Mouse (Mus musculus) urinary bladder, adult 18-20 months (tissue): ENCODE results near the gene Lars2.
"Not testable (repeated sequence)": the region's sequence is repeated elsewhere in the genome, so short reads cannot be mapped to it uniquely, and the experiment has no call there.

Source experiments
- DNase-seq, 2 experiments: peaks; one replicate each; pipeline ENCODE4 v3.0.0; 2022; ENCODE audit warnings: low spot score in 2 of 2, mixed read lengths in 2 of 2

Gene Lars2

DNA sequence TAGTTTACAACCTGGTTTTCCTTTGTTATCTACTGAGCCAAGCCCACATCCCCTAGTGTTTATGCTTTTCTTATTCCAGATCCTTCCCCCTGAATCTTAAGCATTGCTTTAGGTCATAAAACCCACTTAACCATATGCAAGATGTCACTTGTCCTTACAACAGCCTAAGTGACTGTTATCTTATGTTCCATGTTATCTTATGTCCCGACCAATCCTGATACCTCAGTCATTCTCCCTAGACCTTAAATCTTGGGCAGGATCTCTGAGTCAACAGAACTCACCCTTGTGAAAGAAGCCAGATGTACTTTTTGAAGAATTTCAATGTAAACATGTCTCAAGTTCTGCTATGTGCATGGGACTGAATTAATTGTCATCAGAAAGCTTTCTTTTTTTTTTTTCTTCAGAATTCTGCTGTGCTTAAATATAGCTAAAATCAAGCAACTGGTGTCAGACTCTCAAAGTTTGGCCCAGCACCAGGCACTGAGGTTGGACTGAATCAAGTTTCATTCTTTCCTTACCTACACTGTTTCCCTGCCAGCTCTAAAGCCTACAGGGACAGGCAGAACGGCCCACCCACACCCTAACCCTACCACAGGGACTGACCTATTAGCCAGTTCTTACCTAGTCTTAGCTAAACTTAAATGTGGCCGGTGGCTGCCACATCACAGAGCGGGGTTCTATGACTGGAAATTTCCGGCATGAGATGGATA lies 24.6 kb downstream of the Lars2 start:
- DNase-seq = no peak

GRCm38 (mm10) chr9:123394856-123395255 lies 28.1 kb downstream of the Lars2 start:
- no peak for DNase-seq

- no peak for DNase-seq
Observed at GRCm38 (mm10) chr9:123397701-123398100, 31.0 kb downstream of the Lars2 start.

DNA sequence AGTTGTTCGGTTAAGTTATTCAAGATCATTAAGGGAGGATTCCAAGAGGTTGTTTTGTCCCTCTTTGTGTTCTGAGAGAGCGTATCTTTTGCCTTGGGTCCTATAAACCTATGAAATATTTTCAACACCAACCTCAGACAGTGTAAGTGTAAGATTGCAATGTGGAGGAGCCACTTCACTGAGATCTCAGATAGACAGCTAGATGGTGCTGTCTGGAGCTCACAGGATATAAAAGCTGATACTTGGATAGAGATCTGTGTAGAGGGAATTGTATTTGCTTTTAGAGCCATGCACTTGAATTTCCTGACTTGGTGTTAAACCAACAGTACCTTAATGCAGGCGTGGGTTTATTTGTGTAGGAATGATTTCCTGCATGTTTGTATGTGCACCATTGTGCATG lies 35.5 kb downstream of the Lars2 start:
- no peak for DNase-seq

DNA sequence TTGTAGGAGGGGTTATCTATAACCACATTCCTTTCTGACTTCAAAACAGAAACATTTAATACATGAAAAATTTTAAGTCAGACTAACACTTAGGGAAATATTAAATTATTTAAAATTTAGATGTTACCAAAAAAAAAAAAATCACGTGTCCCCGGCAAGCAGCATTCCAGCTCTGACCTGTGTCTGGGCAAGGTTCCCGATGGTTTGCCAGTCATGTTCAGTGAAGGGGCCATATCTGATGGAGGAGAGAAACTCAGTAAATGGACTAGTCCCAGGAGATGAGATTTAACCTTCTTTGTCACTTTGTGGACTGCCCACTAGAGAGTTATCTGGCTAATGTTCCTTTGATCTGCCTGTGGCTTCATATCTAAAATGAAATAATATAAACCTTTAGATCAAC lies 36.3 kb downstream of the Lars2 start:
- no peak for DNase-seq

DNA sequence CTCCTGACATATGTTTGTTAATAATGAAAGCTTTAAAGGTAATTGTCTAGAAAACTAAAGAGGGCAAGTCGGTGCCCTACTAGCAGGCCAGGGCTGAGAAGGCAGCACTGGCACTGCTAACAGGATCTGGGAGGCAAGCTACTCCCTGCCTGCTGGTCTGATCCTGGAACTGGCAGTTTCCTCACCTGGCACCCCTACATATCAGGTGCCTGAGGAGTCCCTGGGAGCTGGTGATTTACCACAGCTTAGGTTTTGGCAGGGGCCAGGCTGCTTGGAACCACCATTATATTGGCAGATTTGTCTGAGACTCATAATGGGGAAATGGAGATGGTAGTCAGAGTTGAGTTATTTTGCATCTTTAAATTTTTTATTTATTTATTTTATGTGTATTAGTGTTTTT lies 38.5 kb downstream of the Lars2 start:
- DNase-seq = no peak

DNA sequence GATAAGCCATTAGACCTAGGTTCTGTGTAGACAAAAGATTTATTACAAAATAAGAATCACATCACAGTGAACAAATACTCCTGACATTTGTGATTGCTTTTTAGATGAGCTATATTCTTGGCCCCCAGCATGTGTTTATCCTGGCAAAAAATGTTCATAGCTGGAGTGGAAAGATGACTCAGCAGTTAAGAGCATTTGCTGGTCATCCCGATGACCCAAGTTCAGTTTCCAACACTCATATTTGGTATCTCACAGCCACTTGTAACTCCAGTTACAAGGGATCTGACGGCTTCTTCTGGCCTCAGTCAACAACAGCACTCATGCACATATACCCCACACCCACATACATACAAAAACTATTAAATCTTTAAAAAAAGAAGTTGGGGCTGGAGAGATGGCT lies 42.0 kb downstream of the Lars2 start:
- DNase-seq = no peak

DNA sequence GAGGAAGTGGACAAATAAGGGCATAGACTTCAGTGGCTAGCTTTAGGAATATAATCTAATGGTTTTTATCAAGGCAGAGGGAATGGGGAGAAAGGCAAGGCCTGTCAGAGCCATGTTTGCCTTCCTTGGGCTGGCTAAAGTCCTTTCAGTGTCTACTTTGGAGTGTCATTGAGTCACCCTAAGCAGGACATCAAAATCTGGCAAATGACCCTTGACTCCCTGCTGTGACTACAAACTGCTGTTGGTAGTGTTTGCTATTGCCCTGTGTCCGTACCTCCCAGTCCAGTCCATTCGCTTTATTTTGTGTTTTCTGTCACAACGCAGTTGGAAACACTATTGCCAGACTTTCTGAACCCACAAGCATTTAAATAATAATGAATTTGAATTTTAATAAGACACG lies 63.1 kb downstream of the Lars2 start:
- DNase-seq = no peak

- DNase-seq = no peak
Observed at GRCm38 (mm10) chr9:123430973-123431372, 64.2 kb downstream of the Lars2 start.

DNA sequence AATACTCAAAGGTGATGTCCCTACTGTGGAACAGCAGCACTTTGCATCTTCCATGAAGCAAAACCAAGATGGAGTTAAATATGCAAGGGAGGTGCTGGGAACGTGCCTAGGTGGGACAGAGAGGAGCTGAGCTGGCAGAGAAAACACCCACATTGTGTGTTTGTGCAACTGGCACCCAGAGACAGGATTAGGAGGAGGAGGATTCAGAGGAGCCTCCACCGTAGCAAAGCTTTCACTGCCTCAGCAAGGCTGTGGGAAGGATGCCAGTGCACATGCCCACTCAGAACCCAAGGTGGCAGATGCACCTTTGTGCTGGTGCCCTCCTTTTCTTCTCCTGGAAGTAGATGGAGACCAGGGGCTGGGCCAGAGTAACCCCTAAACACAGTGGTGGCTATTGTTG lies 71.5 kb downstream of the Lars2 start:
- no peak for DNase-seq

DNA sequence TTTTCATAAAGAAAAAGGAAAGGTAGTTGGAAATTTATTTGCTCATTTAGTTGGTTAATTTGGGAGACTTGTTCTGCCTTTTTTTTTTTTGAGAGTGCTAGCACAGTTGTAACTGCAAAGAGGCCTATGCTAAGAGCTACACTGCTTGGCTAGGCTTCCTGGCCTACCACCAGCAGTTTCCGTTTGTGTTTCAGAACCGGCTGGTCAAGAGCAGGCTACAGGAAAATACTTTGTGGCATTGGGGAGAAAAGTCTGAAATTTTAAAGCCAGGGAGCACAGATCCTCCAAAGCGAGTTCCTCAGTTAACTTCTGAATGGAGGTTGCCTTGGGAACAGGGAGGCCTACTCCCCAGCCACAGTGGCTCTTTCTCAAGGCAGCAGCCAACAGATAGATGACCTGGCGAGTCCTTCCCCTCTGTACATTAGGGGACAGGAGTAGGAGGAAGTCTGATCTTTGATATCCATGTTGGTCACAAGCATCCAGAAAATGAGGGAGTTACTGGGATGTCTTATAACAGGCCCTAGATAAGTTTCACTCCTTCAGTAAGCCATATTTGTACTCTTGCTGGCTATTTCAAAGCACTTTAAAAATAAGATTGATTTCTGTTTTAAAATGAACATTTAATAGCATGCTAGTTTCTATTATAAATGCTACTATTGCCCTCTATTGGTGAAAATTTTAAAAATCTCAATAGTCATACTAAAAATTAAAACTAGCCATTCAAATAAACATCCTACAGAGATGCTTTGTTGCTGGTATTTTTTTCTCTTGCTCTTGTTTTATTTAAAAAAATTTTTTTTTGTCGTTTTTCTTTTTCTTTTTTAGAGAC lies 73.7 kb downstream of the Lars2 start:
- DNase-seq = no peak

- not testable (repeated sequence) for DNase-seq
Observed at GRCm38 (mm10) chr9:123447101-123447500, 80.4 kb downstream of the Lars2 start.

GRCm38 (mm10) chr9:123448594-123448993 lies 81.9 kb downstream of the Lars2 start:
- DNase-seq = no peak

DNA sequence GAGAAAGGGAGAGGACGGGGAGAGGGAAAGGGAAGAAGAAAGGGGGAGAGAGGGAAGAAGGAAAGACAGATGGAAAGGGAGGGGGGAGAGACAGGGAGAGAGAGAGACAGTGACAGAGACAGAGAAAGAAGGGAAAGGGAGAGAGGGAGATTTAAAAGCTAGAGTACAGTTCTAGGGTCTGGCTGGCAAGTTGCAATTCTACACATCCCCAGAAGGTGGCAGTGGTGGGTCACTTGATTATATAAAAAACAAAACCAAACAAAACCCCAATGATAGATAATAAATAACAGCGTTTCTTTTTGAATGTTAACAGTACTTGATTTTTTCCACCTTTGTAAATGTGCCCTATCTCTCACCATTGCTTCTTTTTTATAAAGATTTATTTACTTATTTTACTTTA lies 83.4 kb downstream of the Lars2 start:
- no peak for DNase-seq

DNA sequence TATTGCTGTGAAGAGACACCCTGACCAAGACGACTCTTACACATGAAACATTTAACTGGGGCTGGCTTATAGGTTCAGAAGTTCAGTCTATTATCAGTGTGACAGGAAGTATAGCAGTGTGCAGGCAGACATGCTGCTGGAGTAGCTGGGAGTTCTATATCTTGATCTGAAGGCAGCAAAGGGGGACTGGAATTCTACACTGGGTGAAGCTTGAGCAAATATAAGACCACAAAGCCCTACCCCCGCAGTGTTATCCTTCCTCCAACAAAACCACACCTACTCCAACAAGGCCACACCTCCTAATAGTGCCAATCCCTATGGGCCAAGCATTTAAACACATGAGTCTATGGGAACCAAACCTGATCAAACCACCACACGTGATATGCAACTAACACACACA lies 85.0 kb downstream of the Lars2 start:
- no peak for DNase-seq

DNA sequence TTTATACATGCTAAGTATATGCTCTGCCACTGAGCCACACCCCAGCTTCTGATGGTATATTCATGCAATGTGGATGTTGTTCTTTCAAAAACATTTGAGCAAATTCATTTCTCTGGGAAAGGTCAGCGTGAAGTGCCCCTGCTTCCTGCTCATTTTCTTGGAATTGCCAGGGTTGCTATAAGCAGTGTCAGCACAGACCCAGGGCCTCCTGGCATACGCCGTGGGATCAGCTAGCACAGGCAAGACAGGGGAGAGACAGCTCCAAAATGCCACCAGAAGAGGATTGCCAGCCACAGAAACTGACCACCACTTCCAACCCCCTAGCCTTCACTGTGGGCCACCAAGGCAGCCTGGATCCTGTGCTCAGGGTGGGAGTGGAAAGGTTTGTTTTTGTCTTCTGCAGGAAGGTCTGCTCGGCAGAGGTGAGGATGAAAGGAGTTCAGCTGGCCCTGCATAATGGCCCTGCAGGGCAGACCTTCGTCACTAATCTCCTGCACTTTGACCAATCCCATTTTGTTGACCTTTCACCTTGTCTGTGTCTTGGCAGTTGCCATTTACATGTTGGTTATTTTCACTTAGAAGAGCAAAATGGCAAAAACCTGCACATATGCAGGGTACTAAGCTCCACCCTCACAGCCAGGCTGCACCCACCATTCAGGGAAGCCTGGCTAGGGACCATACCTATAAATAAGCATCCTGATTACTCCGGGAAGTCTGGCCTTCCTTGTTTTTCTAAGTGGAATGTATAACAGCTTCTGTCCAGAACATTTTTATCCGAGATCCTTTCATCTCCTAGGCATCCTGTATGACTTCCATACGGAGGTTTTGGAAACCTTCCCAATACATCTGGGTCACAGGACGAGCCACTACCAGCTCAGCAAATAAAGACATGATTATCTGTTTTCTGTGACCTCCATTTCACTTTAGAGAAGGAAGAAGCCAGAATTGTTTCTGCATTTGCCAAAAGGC lies 90.2 kb downstream of the Lars2 start:
- DNase-seq = no peak

- DNase-seq = no peak
Observed at GRCm38 (mm10) chr9:123457603-123458002, 90.9 kb downstream of the Lars2 start.

- no peak for DNase-seq
Observed at GRCm38 (mm10) chr9:123467141-123467620, 100.5 kb downstream of the Lars2 start.

DNA sequence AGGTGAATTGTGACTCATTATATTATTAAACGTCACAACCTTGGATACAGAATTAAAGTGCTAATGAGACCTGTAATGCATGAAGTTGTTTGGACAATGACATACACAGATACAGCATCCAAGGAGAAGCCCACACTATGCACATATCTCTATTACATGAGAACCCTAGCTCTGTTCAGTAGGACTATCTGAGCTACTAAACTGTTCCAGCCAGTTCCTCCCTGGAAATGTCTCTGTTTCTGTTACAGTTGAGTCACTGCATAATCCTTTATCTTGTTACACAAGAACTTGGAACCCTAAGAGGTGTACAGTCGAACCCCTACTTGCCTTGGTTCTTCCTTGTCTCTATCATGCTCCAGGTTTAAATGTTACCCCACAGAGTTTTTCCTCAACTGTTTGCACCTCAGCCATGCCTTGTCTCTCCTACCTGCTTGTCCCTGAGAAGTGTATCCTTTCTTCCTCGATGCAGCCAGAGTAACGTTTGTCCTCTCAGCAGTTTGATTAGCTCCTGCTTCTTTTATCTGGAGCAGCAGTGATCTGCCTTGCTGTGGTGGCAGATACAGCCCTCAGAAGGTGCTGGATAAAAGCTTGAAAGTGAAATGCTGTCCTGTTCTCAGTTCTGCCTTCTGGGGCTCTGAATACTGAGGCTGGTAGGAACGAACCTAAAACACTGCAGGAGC lies 101.8 kb downstream of the Lars2 start:
- no peak for DNase-seq

GRCm38 (mm10) chr9:123469087-123469486 lies 102.4 kb downstream of the Lars2 start:
- no peak for DNase-seq

DNA sequence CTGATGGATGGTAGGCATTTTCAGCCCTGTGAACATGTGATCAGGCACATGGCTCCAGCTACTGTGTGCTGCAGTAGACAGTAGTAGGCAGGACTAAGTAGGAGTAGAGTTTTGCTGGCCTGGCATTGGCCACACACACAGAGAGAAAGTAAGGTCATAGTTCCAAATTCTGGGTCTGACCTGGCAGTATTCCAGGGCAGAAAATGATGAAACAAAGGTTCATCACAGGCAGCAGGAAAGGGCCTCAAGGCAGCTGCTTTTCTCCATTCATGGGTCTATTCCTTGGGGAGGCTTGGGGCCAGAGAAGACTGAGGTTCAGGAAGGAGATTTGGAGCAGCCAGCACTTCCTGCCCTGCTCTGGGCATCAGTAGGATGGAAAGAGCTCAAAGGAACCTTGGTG lies 106.7 kb downstream of the Lars2 start:
- DNase-seq = no peak
